Mouse (Mus musculus) embryonic facial prominence, embryonic 14.5 days (tissue): Measurements from ENCODE around the gene Patj. TPM values are rescaled to one million over a fixed set of nuclear protein-coding genes. Genes with fewer than 3 reads are reported as not detected.

Experiments
- ATAC-seq: fragments of 200-750 bp; cut with Nextera tagmentation; 2 replicates; pipeline ENCODE4 v1.8.0; 2017; ENCODE audit warnings: low read depth, moderate number of reproducible peaks, moderate TSS enrichment
- DNase-seq: peaks from one replicate; pipeline ENCODE4 v3.0.0-alpha.2; 2015; ENCODE audit warnings: low spot score
- H3K27ac ChIP-seq: fragments of 300-500 bp; sonication (generic); replicated peaks from 2 replicates; pipeline ENCODE4 v1.5.1; 2014; ENCODE audit warnings: low read depth, mild to moderate bottlenecking, low read length, moderate library complexity
- H3K27me3 ChIP-seq: fragments of 300-500 bp; sonication (generic); replicated peaks from 2 replicates; pipeline ENCODE4 v1.6.1; 2014; ENCODE audit warnings: low read length; ENCODE audit not compliant: control insufficient read depth, insufficient read depth
- H3K36me3 ChIP-seq: fragments of 300-500 bp; sonication (generic); 2 replicates; pipeline ENCODE4 v1.6.1; 2014; ENCODE audit warnings: low read length, mixed read lengths; ENCODE audit not compliant: control insufficient read depth, insufficient read depth
- H3K4me1 ChIP-seq: fragments of 300-500 bp; sonication (generic); 2 replicates; pipeline ENCODE4 v1.6.1; 2014; ENCODE audit warnings: antibody characterized with exemption, low read length; ENCODE audit not compliant: control insufficient read depth, insufficient read depth
- H3K4me2 ChIP-seq: fragments of 300-500 bp; sonication (generic); 2 replicates; pipeline ENCODE4 v1.6.1; 2014; ENCODE audit warnings: low read depth, mild to moderate bottlenecking, low read length, moderate library complexity, mixed read lengths
- H3K4me3 ChIP-seq: fragments of 300-500 bp; sonication (generic); 2 replicates; pipeline ENCODE4 v1.5.1; 2014; ENCODE audit warnings: low read depth, mild to moderate bottlenecking, low read length
- H3K9ac ChIP-seq: fragments of 300-500 bp; sonication (generic); 2 replicates; pipeline ENCODE4 v1.6.1; 2014; ENCODE audit warnings: low read depth, mild to moderate bottlenecking, low read length, moderate library complexity, mixed read lengths
- H3K9me3 ChIP-seq: fragments of 300-500 bp; sonication (generic); 2 replicates; pipeline ENCODE4 v1.6.1; 2016; ENCODE audit warnings: low read length; ENCODE audit not compliant: control insufficient read depth
- WGBS: fragments of 180-500 bp; shearing (Covaris S2); extraction: QIAGEN DNeasy Blood & Tissue Kit; methylation state at CpG from one replicate; pipeline ENCODE4 v1.1.7; 2014; 5-methylcytosine and 5-hydroxymethylcytosine counted together
- polyA plus RNA-seq: library from polyadenylated mRNA; unstranded; fragments of >200 nt; fragmentation: Nextera tagmentation; extraction: Ambion mirVana; gene quantifications from 2 replicates; pipeline ENCODE4 v1.2.1, GENCODE M21; 2014

Gene Patj
- 10.7 and 12.3 TPM in 2 replicates for polyA plus RNA-seq

- no peaks in the 10 kb centered on the region for H3K4me1 ChIP-seq
- no peaks in the 10 kb centered on the region for H3K27me3 ChIP-seq
- peak within 1 kb of the TSS; percentile 89 for H3K27ac ChIP-seq
- WGBS: 1% methylated on average over 47 of the region's 73 CpGs
- H3K9ac ChIP-seq: peak within 1 kb of the TSS; percentile 99
- peak within 1 kb of the TSS; percentile 79 for H3K4me3 ChIP-seq
- ATAC-seq (peak; percentile 88), DNase-seq (peak; percentile 83)
- H3K4me2 ChIP-seq: peak within 1 kb of the TSS; percentile 68
- no peaks in the 10 kb centered on the region for H3K36me3 ChIP-seq
- H3K9me3 ChIP-seq: no peaks in the 10 kb centered on the region
Measured at GRCm38 (mm10) chr4:98395690-98396437, at the start of gene Patj. Patj (plus strand) TSS chr4:98395785.

GRCm38 (mm10) chr4:98348580-98348979 lies 47.0 kb upstream of the Patj start:
- Histone ChIP-seq H3K27ac (no peak overlapping the region), H3K4me1 (no peaks in the 10 kb centered on the region), H3K27me3 (no peaks in the 10 kb centered on the region), H3K4me3 (no peak overlapping the region), H3K9ac (no peak overlapping the region), H3K4me2 (no peak overlapping the region), H3K9me3 (no peaks in the 10 kb centered on the region), H3K36me3 (0 out of 2 replicates have a peak, but pooled peaks cover 7% of the 10 kb centered on the region)
- DNase-seq: no peak
- WGBS: 81% methylated on average over 5 of the region's 5 CpGs
- no peak for ATAC-seq

GRCm38 (mm10) chr4:98358034-98358809 lies 37.4 kb upstream of the Patj start:
- ATAC-seq: no peak
- Histone ChIP-seq H3K27ac (no peak overlapping the region), H3K4me1 (no peaks in the 10 kb centered on the region), H3K4me2 (no peak overlapping the region), H3K36me3 (peaks cover 35% of the 10 kb centered on the region), H3K9ac (no peak overlapping the region), H3K4me3 (no peak overlapping the region), H3K9me3 (no peaks in the 10 kb centered on the region), H3K27me3 (no peaks in the 10 kb centered on the region)
- 97% methylated on average over 9 of the region's 9 CpGs for WGBS
- DNase-seq: no peak

GRCm38 (mm10) chr4:98375401-98375800 lies 20.2 kb upstream of the Patj start:
- WGBS: 51% methylated on average over 4 of the region's 4 CpGs
- Histone ChIP-seq H3K9me3 (no peaks in the 10 kb centered on the region), H3K27ac (no peak overlapping the region), H3K36me3 (peaks cover 4% of the 10 kb centered on the region; the same call in 1 of the 2 replicates), H3K4me2 (no peak overlapping the region), H3K4me1 (no peaks in the 10 kb centered on the region), H3K27me3 (no peaks in the 10 kb centered on the region), H3K4me3 (no peak overlapping the region), H3K9ac (no peak overlapping the region)
- no peak for DNase-seq
- ATAC-seq: no peak

GRCm38 (mm10) chr4:98376943-98377342 lies 18.6 kb upstream of the Patj start:
- no peak for ATAC-seq
- WGBS: 95% methylated on average over 2 of the region's 2 CpGs

GRCm38 (mm10) chr4:98382716-98383424 lies 12.7 kb upstream of the Patj start, which contains the start of gene Tm2d1:
Tm2d1 (minus strand) TSS chr4:98383306.
- Histone ChIP-seq H3K9me3 (no peaks in the 10 kb centered on the region), H3K4me2 (peak within 1 kb of the TSS; percentile 56), H3K9ac (peak within 1 kb of the TSS; percentile 96), H3K27ac (no peak within 1 kb of the TSS; the same call in 1 of the 2 replicates), H3K4me1 (peaks cover 12% of the 10 kb centered on the region), H3K27me3 (no peaks in the 10 kb centered on the region), H3K4me3 (peak within 1 kb of the TSS; percentile 84), H3K36me3 (peaks cover 4% of the 10 kb centered on the region; the same call in 1 of the 2 replicates)
- ATAC-seq (peak; percentile 97), DNase-seq (peak; percentile 94)
- WGBS: under 1% methylated on average over 27 of the region's 46 CpGs

More at GRCm38 (mm10) chr4:98376943-98377342, 18.6 kb upstream of the Patj start:
- H3K9me3 ChIP-seq: no peaks in the 10 kb centered on the region
- no peaks in the 10 kb centered on the region for H3K27me3 ChIP-seq
- H3K36me3 ChIP-seq: peaks cover 4% of the 10 kb centered on the region; the same call in 1 of the 2 replicates
- no peak for DNase-seq
- peaks cover 8% of the 10 kb centered on the region for H3K4me1 ChIP-seq
- H3K4me2 ChIP-seq: no peak overlapping the region
- no peak overlapping the region for H3K4me3 ChIP-seq
- no peak overlapping the region for H3K27ac ChIP-seq
- H3K9ac ChIP-seq: no peak overlapping the region

GRCm38 (mm10) chr4:98385036-98385435 lies 10.5 kb upstream of the Patj start:
- no peak for DNase-seq
- no peak for ATAC-seq
- H3K4me1 ChIP-seq: peaks cover 12% of the 10 kb centered on the region
- no peaks in the 10 kb centered on the region for H3K27me3 ChIP-seq
- no peaks in the 10 kb centered on the region for H3K36me3 ChIP-seq
- no peak overlapping the region for H3K4me2 ChIP-seq
- no peak overlapping the region for H3K27ac ChIP-seq
- 0 out of 2 replicates have a peak overlapping the region, but pooled peaks have one; percentile 8 for H3K9ac ChIP-seq
- no peak overlapping the region for H3K4me3 ChIP-seq
- no peaks in the 10 kb centered on the region for H3K9me3 ChIP-seq
- WGBS: 63% methylated on average over 5 of the region's 5 CpGs

- Histone ChIP-seq H3K4me1 (no peaks in the 10 kb centered on the region), H3K4me3 (peak overlapping the region; percentile 79), H3K4me2 (peak overlapping the region; percentile 68), H3K9me3 (no peaks in the 10 kb centered on the region), H3K27ac (peak overlapping the region; percentile 89), H3K36me3 (no peaks in the 10 kb centered on the region), H3K27me3 (no peaks in the 10 kb centered on the region), H3K9ac (peak overlapping the region; percentile 99)
- WGBS: 5% methylated on average over 4 of the region's 7 CpGs
- DNase-seq (peak; percentile 29), ATAC-seq (no peak)
Measured at GRCm38 (mm10) chr4:98395346-98395689, 267 bp upstream of the Patj start.
